Comparison of ENCODE assay signal across 34 mouse cellular contexts in the genomic region with DNA sequence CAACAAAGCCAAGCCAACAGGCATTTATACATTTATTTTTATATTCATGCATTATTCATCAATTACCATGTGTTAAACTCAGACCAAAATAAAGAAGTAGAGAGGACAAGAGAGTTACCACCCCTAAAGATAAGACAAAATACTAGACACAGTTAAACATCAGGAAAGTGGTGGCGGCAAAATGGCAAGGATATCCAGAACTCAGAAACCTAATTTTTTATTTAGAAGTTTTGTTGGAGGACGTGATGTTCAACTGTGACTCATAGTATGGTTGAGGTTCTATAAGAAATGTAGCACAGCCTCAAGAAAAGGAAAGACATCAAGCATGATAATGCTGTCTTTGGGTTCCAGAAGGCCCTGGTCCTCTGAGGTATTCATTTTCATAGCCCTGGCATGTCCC.
"Had no signal": no experiment of that assay in that cellular context is flagged by ENCODE, and none has a peak within 500 bp of the region (broad histone marks: within the 10 kb centered on the region; RNA-seq: fewer than 3 reads in every experiment).

No protein-coding gene starts in this region.

- H3K4me3 ChIP-seq: heart, embryonic 10.5 days; heart, embryonic 12.5 days; heart, embryonic 13.5 days; heart, embryonic 15.5 days; hindbrain, embryonic 10.5 days; hindbrain, embryonic 12.5 days; hindbrain, embryonic 13.5 days; hindbrain, embryonic 15.5 days; intestine, embryonic 15.5 days; kidney, embryonic 15.5 days; layer of hippocampus, adult 2 months had no signal

- H3K27ac ChIP-seq: heart, embryonic 10.5 days; heart, embryonic 13.5 days; heart, embryonic 15.5 days; hindbrain, embryonic 10.5 days; hindbrain, embryonic 12.5 days; hindbrain, embryonic 13.5 days; hindbrain, embryonic 14.5 days; hindbrain, embryonic 15.5 days; hindbrain, postnatal 0 days; intestine, embryonic 15.5 days; kidney, embryonic 15.5 days; kidney, postnatal 0 days had no signal

- DNase-seq: heart, postnatal 10 days; heart, postnatal 14 days; heart, postnatal 36 days; heart, postnatal 4 days; kidney, adult 11 months; kidney, adult 18-20 months; kidney, adult 2 months; kidney, adult 8-10 months; kidney, adult 9 months; kidney, postnatal 10 days; kidney, postnatal 14 days; kidney, postnatal 25 days; kidney, postnatal 36 days; kidney, postnatal 4 days; layer of hippocampus, adult 9-11 months; layer of hippocampus, postnatal 36 days had no signal

- ATAC-seq: hindbrain, embryonic 16.5 days; hindbrain, postnatal 0 days; inflammation-experienced regulatory T-cells, adult 6 months; intestine, embryonic 15.5 days; intestine, embryonic 16.5 days; intestine, postnatal 0 days had no signal
